ENCODE assay signal across 22 mouse cellular contexts in genomic region chr1:62765171-62765570, GRCm38 (mm10).
DNase-seq lines count a peak whose midpoint lies in the region; ATAC-seq and TF ChIP-seq lines count a peak whose summit lies in the region.
"Had no signal": no experiment of that assay in that cellular context is flagged by ENCODE, and none has a peak within 500 bp of the region (broad histone marks: within the 10 kb centered on the region; RNA-seq: fewer than 3 reads in every experiment).

No protein-coding gene starts in this region.

- no peaks in the 10 kb centered on the region for H3K27me3 ChIP-seq in hindbrain, postnatal 0 days (ENCODE audit: insufficient read depth, low read length)
- no peaks in the 10 kb centered on the region for H3K27me3 ChIP-seq in hindbrain, embryonic 13.5 days
- no peaks in the 10 kb centered on the region for H3K27me3 ChIP-seq in embryonic facial prominence, embryonic 14.5 days (replicated peaks; ENCODE audit: control insufficient read depth, insufficient read depth, low read length)
- H3K27me3 ChIP-seq in stomach, postnatal 0 days (ENCODE audit: control insufficient read depth, insufficient read depth, low read length) = no peaks in the 10 kb centered on the region
- H3K27me3 ChIP-seq: liver, embryonic 15.5 days had no signal

- H3K4me3 ChIP-seq in hindbrain, postnatal 0 days (ENCODE audit: low read length) = no peak overlapping the region
- no peak overlapping the region for H3K4me3 ChIP-seq in hindbrain, embryonic 13.5 days
- H3K4me3 ChIP-seq in embryonic facial prominence, embryonic 14.5 days (ENCODE audit: low read depth, low read length) = no peak overlapping the region
- H3K4me3 ChIP-seq in stomach, postnatal 0 days (ENCODE audit: low read depth, low read length) = no peak overlapping the region
- H3K4me3 ChIP-seq: liver, embryonic 15.5 days; midbrain, embryonic 13.5 days; myocyte had no signal

- H3K9me3 ChIP-seq in hindbrain, postnatal 0 days (ENCODE audit: low read length) = no peaks in the 10 kb centered on the region
- no peaks in the 10 kb centered on the region for H3K9me3 ChIP-seq in hindbrain, embryonic 13.5 days
- H3K9me3 ChIP-seq in embryonic facial prominence, embryonic 14.5 days (ENCODE audit: control insufficient read depth, low read length) = no peaks in the 10 kb centered on the region
- no peaks in the 10 kb centered on the region for H3K9me3 ChIP-seq in stomach, postnatal 0 days (ENCODE audit: control insufficient read depth, low read length)
- H3K9me3 ChIP-seq: liver, embryonic 15.5 days; midbrain, embryonic 13.5 days had no signal

- WGBS in hindbrain, postnatal 0 days = 67% methylated on average over 7 of the region's 7 CpGs
- 63% methylated on average over 7 of the region's 7 CpGs for WGBS in hindbrain, embryonic 13.5 days
- 25% methylated on average over 7 of the region's 7 CpGs for WGBS in embryonic facial prominence, embryonic 14.5 days
- 59% methylated on average over 7 of the region's 7 CpGs for WGBS in stomach, postnatal 0 days

- no peak overlapping the region for H3K4me2 ChIP-seq in hindbrain, postnatal 0 days (ENCODE audit: low read depth, low read length)
- no peak overlapping the region for H3K4me2 ChIP-seq in hindbrain, embryonic 13.5 days
- no peak overlapping the region for H3K4me2 ChIP-seq in embryonic facial prominence, embryonic 14.5 days (ENCODE audit: low read depth, low read length)
- H3K4me2 ChIP-seq in stomach, postnatal 0 days (replicated peaks; ENCODE audit: low read depth) = no peak overlapping the region
- H3K4me2 ChIP-seq: liver, embryonic 15.5 days; midbrain, embryonic 13.5 days had no signal

- no peaks in the 10 kb centered on the region for H3K4me1 ChIP-seq in hindbrain, postnatal 0 days (ENCODE audit: insufficient read depth, low read length)
- H3K4me1 ChIP-seq in hindbrain, embryonic 13.5 days (replicated peaks) = 0 out of 2 replicates have a peak, but pooled peaks cover 4% of the 10 kb centered on the region
- peaks cover 36% of the 10 kb centered on the region for H3K4me1 ChIP-seq in embryonic facial prominence, embryonic 14.5 days (ENCODE audit: control insufficient read depth, insufficient read depth, low read length)
- H3K4me1 ChIP-seq in stomach, postnatal 0 days (replicated peaks; ENCODE audit: control insufficient read depth, insufficient read depth) = no peaks in the 10 kb centered on the region
- H3K4me1 ChIP-seq: liver, embryonic 15.5 days; midbrain, embryonic 13.5 days had no signal

- TF ChIP-seq EP300 in stomach, postnatal 0 days (optimal IDR thresholded peaks at IDR 0.05) = no peak

- no peaks in the 10 kb centered on the region; the same call in 1 of the 2 replicates for H3K36me3 ChIP-seq in hindbrain, postnatal 0 days (ENCODE audit: insufficient read depth, low read length)
- H3K36me3 ChIP-seq in hindbrain, embryonic 13.5 days = peaks cover 74% of the 10 kb centered on the region
- peaks cover 53% of the 10 kb centered on the region for H3K36me3 ChIP-seq in embryonic facial prominence, embryonic 14.5 days (ENCODE audit: control insufficient read depth, insufficient read depth, low read length)
- H3K36me3 ChIP-seq in stomach, postnatal 0 days (ENCODE audit: control insufficient read depth, insufficient read depth, low read length) = no peaks in the 10 kb centered on the region; the same call in none of the 2 replicates
- H3K36me3 ChIP-seq: liver, embryonic 15.5 days had no signal

- ATAC-seq in hindbrain, postnatal 0 days = no peak
- ATAC-seq in hindbrain, embryonic 13.5 days (ENCODE audit: low FRiP score) = no peak
- no peak for ATAC-seq in embryonic facial prominence, embryonic 14.5 days (ENCODE audit: low read depth)
- ATAC-seq in stomach, postnatal 0 days (ENCODE audit: low FRiP score, low TSS enrichment) = no peak
- no peak for ATAC-seq in megakaryocyte-erythroid progenitor cell, adult 5-6 weeks (replicated peaks; ENCODE audit: low FRiP score, low TSS enrichment, poor library complexity, severe bottlenecking)
- ATAC-seq: CD4-positive, CD25-positive, alpha-beta regulatory T cell, adult 4 months; forebrain, embryonic 14.5 days; inflammation-experienced regulatory T-cells, adult 6 months had no signal

- H3K27ac ChIP-seq in hindbrain, postnatal 0 days = no peak overlapping the region
- no peak overlapping the region for H3K27ac ChIP-seq in hindbrain, embryonic 13.5 days
- H3K27ac ChIP-seq in embryonic facial prominence, embryonic 14.5 days (replicated peaks; ENCODE audit: low read depth, low read length) = no peak overlapping the region
- no peak overlapping the region for H3K27ac ChIP-seq in stomach, postnatal 0 days (replicated peaks)
- H3K27ac ChIP-seq: liver, embryonic 15.5 days; midbrain, embryonic 13.5 days had no signal

- H3K9ac ChIP-seq in hindbrain, postnatal 0 days (replicated peaks; ENCODE audit: low read length) = no peak overlapping the region
- H3K9ac ChIP-seq in hindbrain, embryonic 13.5 days = no peak overlapping the region
- H3K9ac ChIP-seq in embryonic facial prominence, embryonic 14.5 days (ENCODE audit: low read depth, low read length) = no peak overlapping the region; the same call in 1 of the 2 replicates
- H3K9ac ChIP-seq in stomach, postnatal 0 days (ENCODE audit: low read length) = no peak overlapping the region
- H3K9ac ChIP-seq: liver, embryonic 15.5 days; midbrain, embryonic 13.5 days had no signal

- peak; percentile 59 for DNase-seq in embryo, embryonic 11 days
- no peak for DNase-seq in embryo, embryonic 9.5 days (ENCODE audit: extremely low spot score)
- DNase-seq in hindbrain, postnatal 0 days (ENCODE audit: low spot score) = no peak
- peak; percentile 53 for DNase-seq in embryonic facial prominence, embryonic 14.5 days (ENCODE audit: low spot score)
- no peak for DNase-seq in stomach, postnatal 0 days (ENCODE audit: low spot score)
- no peak for DNase-seq in gastrocnemius, postnatal 25 days
- DNase-seq: adrenal gland, postnatal 25 days; cerebellum, adult 11 months; cerebellum, postnatal 36 days; heart, adult 18-20 months; kidney, adult 2 months; kidney, postnatal 4 days; spleen, adult 18-20 months; thymus, postnatal 36 days had no signal

- peak; percentile 8; the same call in 1 of the 2 replicates for TF ChIP-seq CTCF in hindbrain, postnatal 0 days (IDR thresholded peaks at IDR 0.05; ENCODE audit: low read depth)
- peak; percentile 7; the same call in 1 of the 2 replicates for TF ChIP-seq CTCF in stomach, postnatal 0 days (IDR thresholded peaks at IDR 0.05; ENCODE audit: low read depth)

Comparison
In these comparisons a context has a peak if more than half of its experiments do, and no peak if none do; other contexts are left out.
1. DNase-seq: peak in embryo, embryonic 11 days (single experiment) and embryonic facial prominence, embryonic 14.5 days (single experiment); none in embryo, embryonic 9.5 days (single experiment), hindbrain, postnatal 0 days (single experiment), stomach, postnatal 0 days (single experiment) and gastrocnemius, postnatal 25 days (single experiment).